Mouse (Mus musculus) liver, postnatal 0 days (tissue): ENCODE results near the gene Flt1.

Experiments used
- CTCF ChIP-seq: sonication (generic); IDR thresholded peaks from 2 replicates; pipeline ENCODE4 v1.5.1; 2016; ENCODE audit warnings: antibody characterized with exemption, low read depth
- EP300 ChIP-seq: IDR thresholded peaks from 2 replicates; pipeline ENCODE4 v1.6.1; 2016; ENCODE audit warnings: antibody characterized with exemption, low read depth, mild to moderate bottlenecking

DNA sequence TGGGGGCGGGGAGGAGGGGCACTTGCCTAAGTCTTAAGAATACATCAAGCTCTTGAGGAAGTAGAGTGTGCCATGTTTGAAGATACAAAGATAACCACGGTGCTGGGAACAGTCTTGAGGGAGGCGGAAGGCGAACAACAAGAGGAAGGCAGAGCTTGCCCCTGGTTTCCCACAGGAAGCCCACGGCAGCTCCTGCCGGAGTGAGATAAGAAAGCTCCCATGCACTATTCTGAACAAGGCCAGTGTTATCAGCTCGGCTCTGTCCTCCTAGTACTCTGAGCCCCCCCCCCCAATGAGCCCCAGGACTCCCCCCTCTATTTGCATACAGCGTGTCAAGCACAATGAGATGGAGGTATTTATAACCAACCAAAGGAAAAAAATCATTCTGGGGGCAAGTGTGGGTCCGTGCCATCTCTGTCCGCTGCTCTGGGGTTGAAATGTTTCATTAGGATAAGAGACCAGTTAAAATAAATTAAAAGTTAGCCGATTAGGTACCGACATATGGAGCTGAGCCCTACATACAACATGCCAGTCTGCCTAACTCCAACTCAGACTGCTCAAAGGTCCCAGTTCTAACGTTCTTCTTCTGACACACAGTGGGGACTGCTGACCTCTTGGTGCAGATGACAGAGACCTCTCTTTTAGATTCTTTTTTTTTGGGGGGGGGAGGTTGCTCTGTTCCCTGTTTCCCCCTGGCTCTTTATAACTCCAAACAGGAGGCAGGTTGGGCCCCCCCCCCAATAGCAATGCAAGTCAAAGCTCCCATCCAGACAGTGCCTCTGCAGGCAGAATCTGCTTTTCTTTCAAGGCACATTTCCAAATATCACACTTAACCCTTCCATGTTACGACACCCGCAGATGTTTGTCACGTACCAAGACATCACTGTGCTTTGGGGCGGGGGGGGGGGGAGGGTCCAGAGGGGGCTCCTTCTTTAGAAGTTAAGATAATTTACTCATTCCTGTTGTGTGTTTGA is 67.6 kb downstream of the Flt1 start:
- TF ChIP-seq CTCF (no peak), EP300 (peak; percentile 59)
